Mouse (Mus musculus) intestine, embryonic 14.5 days (tissue): ENCODE measurements around the gene Fam169a. TPM values are rescaled to one million over a fixed set of nuclear protein-coding genes. Genes with fewer than 3 reads are reported as not detected.

ENCODE experiments used
- ATAC-seq: fragments of 200-750 bp; cut with Nextera tagmentation; replicated peaks from 2 replicates; pipeline ENCODE4 v1.8.0; 2017; ENCODE audit warnings: low read depth, moderate number of reproducible peaks, moderate TSS enrichment, moderate library complexity; ENCODE audit not compliant: low FRiP score, low TSS enrichment
- DNase-seq: peaks from one replicate; pipeline ENCODE4 v3.0.0-alpha.2; 2018; ENCODE audit warnings: low spot score
- H3K27ac ChIP-seq: fragments of 300-500 bp; sonication (generic); 2 replicates; pipeline ENCODE4 v1.5.1; 2014; ENCODE audit warnings: low read depth, mild to moderate bottlenecking, control low read depth
- H3K27me3 ChIP-seq: fragments of 300-500 bp; sonication (generic); replicated peaks from 2 replicates; pipeline ENCODE4 v1.6.1; 2014; ENCODE audit warnings: low read length, control low read depth; ENCODE audit not compliant: control insufficient read depth, insufficient read depth
- H3K36me3 ChIP-seq: fragments of 300-500 bp; sonication (generic); 2 replicates; pipeline ENCODE4 v1.6.1; 2014; ENCODE audit warnings: low read length, control low read depth; ENCODE audit not compliant: control insufficient read depth, insufficient read depth
- H3K4me1 ChIP-seq: fragments of 300-500 bp; sonication (generic); replicated peaks from 2 replicates; pipeline ENCODE4 v1.6.1; 2014; ENCODE audit warnings: low read length, control low read depth, mixed read lengths; ENCODE audit not compliant: control insufficient read depth, insufficient read depth
- H3K4me2 ChIP-seq: fragments of 300-500 bp; sonication (generic); 2 replicates; pipeline ENCODE4 v1.6.1; 2014; ENCODE audit warnings: low read length
- H3K4me3 ChIP-seq: fragments of 300-500 bp; sonication (generic); 2 replicates; pipeline ENCODE4 v1.5.1; 2014; ENCODE audit warnings: low read depth, low read length, control low read depth, mixed read lengths
- H3K9ac ChIP-seq: fragments of 300-500 bp; sonication (generic); 2 replicates; pipeline ENCODE4 v1.6.1; 2014; ENCODE audit warnings: mild to moderate bottlenecking, low read length
- H3K9me3 ChIP-seq: fragments of 300-500 bp; sonication (generic); 2 replicates; pipeline ENCODE4 v1.6.1; 2016; ENCODE audit warnings: low read length, control low read depth; ENCODE audit not compliant: control insufficient read depth
- WGBS: fragments of 180-500 bp; shearing (Covaris S2); extraction: QIAGEN DNeasy Blood & Tissue Kit; methylation state at CpG from one replicate; pipeline ENCODE4 v1.1.7; 2014; 5-methylcytosine and 5-hydroxymethylcytosine counted together
- polyA plus RNA-seq: library from polyadenylated mRNA; unstranded; fragments of >200 nt; fragmentation: Nextera tagmentation; extraction: Ambion mirVana; gene quantifications from 2 replicates; pipeline ENCODE4 v1.2.1, GENCODE M21; 2014

Gene Fam169a
- polyA plus RNA-seq, 1 experiment from 2014 or later = 5.5 TPM

- H3K9ac ChIP-seq = no peak overlapping the region
- H3K4me1 ChIP-seq = 0 out of 2 replicates have a peak, but pooled peaks cover 4% of the 10 kb centered on the region
- DNase-seq = no peak
- H3K36me3 ChIP-seq = no peaks in the 10 kb centered on the region
- ATAC-seq = no peak
- H3K27ac ChIP-seq = no peak overlapping the region
- peaks cover 11% of the 10 kb centered on the region; the same call in 1 of the 2 replicates for H3K27me3 ChIP-seq
- no peak overlapping the region for H3K4me3 ChIP-seq
- 61% methylated on average over 8 of the region's 8 CpGs for WGBS
- H3K9me3 ChIP-seq = no peaks in the 10 kb centered on the region
- H3K4me2 ChIP-seq = no peak overlapping the region
Observed at GRCm38 (mm10) chr13:97068151-97068550, 1.1 kb downstream of the Fam169a start.

GRCm38 (mm10) chr13:97070931-97071625, 4.0 kb downstream of the Fam169a start:
- Histone ChIP-seq H3K4me2 (peak overlapping the region; percentile 94), H3K4me1 (0 out of 2 replicates have a peak, but pooled peaks cover 4% of the 10 kb centered on the region), H3K27ac (no peak overlapping the region; the same call in 1 of the 2 replicates), H3K4me3 (peak overlapping the region; percentile 76), H3K9me3 (no peaks in the 10 kb centered on the region), H3K36me3 (no peaks in the 10 kb centered on the region), H3K9ac (peak overlapping the region; percentile 64), H3K27me3 (peaks cover 16% of the 10 kb centered on the region; the same call in 1 of the 2 replicates)
- under 1% methylated on average over 56 of the region's 85 CpGs for WGBS
- DNase-seq (peak; percentile 78), ATAC-seq (peak; percentile 77)

- peaks cover 16% of the 10 kb centered on the region; the same call in 1 of the 2 replicates for H3K27me3 ChIP-seq
- H3K4me3 ChIP-seq = peak overlapping the region; percentile 76
- DNase-seq (peak; percentile 79), ATAC-seq (peak; percentile 67)
- peak overlapping the region; percentile 94 for H3K4me2 ChIP-seq
- H3K9ac ChIP-seq = peak overlapping the region; percentile 64
- 0 out of 2 replicates have a peak, but pooled peaks cover 4% of the 10 kb centered on the region for H3K4me1 ChIP-seq
- H3K36me3 ChIP-seq = no peaks in the 10 kb centered on the region
- H3K9me3 ChIP-seq = no peaks in the 10 kb centered on the region
- no peak overlapping the region; the same call in none of the 2 replicates for H3K27ac ChIP-seq
- WGBS = under 1% methylated on average over 39 of the region's 76 CpGs
Observed at GRCm38 (mm10) chr13:97071626-97072241, 4.6 kb downstream of the Fam169a start.

- H3K36me3 ChIP-seq = no peaks in the 10 kb centered on the region
- DNase-seq (no peak), ATAC-seq (no peak)
- H3K4me2 ChIP-seq = no peak overlapping the region
- H3K4me1 ChIP-seq = 0 out of 2 replicates have a peak, but pooled peaks cover 4% of the 10 kb centered on the region
- no peak overlapping the region for H3K27ac ChIP-seq
- WGBS = 71% methylated on average over 1 of the region's 1 CpGs
- no peak overlapping the region for H3K4me3 ChIP-seq
- no peak overlapping the region for H3K9ac ChIP-seq
- peaks cover 16% of the 10 kb centered on the region; the same call in 1 of the 2 replicates for H3K27me3 ChIP-seq
- no peaks in the 10 kb centered on the region for H3K9me3 ChIP-seq
Observed at GRCm38 (mm10) chr13:97073497-97073896, 6.4 kb downstream of the Fam169a start.

- 89% methylated on average over 2 of the region's 2 CpGs for WGBS
- Histone ChIP-seq H3K9me3 (no peaks in the 10 kb centered on the region), H3K27me3 (0 out of 2 replicates have a peak, but pooled peaks cover 11% of the 10 kb centered on the region), H3K36me3 (no peaks in the 10 kb centered on the region), H3K4me1 (no peaks in the 10 kb centered on the region), H3K27ac (no peak overlapping the region), H3K4me2 (no peak overlapping the region), H3K9ac (no peak overlapping the region), H3K4me3 (no peak overlapping the region)
- ATAC-seq = no peak
- DNase-seq = no peak
Observed at GRCm38 (mm10) chr13:97077556-97077955, 10.5 kb downstream of the Fam169a start.

- ATAC-seq (no peak), DNase-seq (no peak)
- Histone ChIP-seq H3K36me3 (no peaks in the 10 kb centered on the region), H3K9me3 (no peaks in the 10 kb centered on the region), H3K27me3 (no peaks in the 10 kb centered on the region), H3K4me3 (no peak overlapping the region), H3K4me1 (no peaks in the 10 kb centered on the region), H3K27ac (no peak overlapping the region), H3K9ac (no peak overlapping the region), H3K4me2 (no peak overlapping the region)
- WGBS = 76% methylated on average over 2 of the region's 2 CpGs
Observed at GRCm38 (mm10) chr13:97080201-97080600, 13.1 kb downstream of the Fam169a start.

GRCm38 (mm10) chr13:97080615-97081014, 13.5 kb downstream of the Fam169a start:
- no peak overlapping the region for H3K4me2 ChIP-seq
- no peaks in the 10 kb centered on the region for H3K9me3 ChIP-seq
- no peak for ATAC-seq
- H3K4me3 ChIP-seq = no peak overlapping the region
- no peaks in the 10 kb centered on the region for H3K36me3 ChIP-seq
- no peak overlapping the region for H3K9ac ChIP-seq
- no peaks in the 10 kb centered on the region for H3K4me1 ChIP-seq
- no peaks in the 10 kb centered on the region for H3K27me3 ChIP-seq
- H3K27ac ChIP-seq = no peak overlapping the region
- WGBS = 89% methylated on average over 3 of the region's 3 CpGs
- no peak for DNase-seq

- 90% methylated on average over 7 of the region's 7 CpGs for WGBS
- H3K4me2 ChIP-seq = no peak overlapping the region
- H3K9me3 ChIP-seq = no peaks in the 10 kb centered on the region
- H3K4me1 ChIP-seq = no peaks in the 10 kb centered on the region
- DNase-seq = no peak
- H3K27ac ChIP-seq = no peak overlapping the region
- ATAC-seq = no peak
- H3K36me3 ChIP-seq = no peaks in the 10 kb centered on the region
- no peaks in the 10 kb centered on the region for H3K27me3 ChIP-seq
- no peak overlapping the region for H3K4me3 ChIP-seq
- H3K9ac ChIP-seq = no peak overlapping the region
Observed at GRCm38 (mm10) chr13:97082432-97082831, 15.3 kb downstream of the Fam169a start.
